Mouse (Mus musculus) embryo, embryonic 10 days (tissue): ENCODE data around the gene Tead1.

ENCODE experiments used
- DNase-seq: peaks from one replicate; pipeline ENCODE4 v3.0.0-alpha.2; 2015; ENCODE audit warnings: low spot score

The Tead1 gene

GRCm38 (mm10) chr7:112859887-112860286 lies 180.8 kb downstream of the Tead1 start:
- no peak for DNase-seq

GRCm38 (mm10) chr7:112862086-112862485 lies 183.0 kb downstream of the Tead1 start:
- no peak for DNase-seq

DNA sequence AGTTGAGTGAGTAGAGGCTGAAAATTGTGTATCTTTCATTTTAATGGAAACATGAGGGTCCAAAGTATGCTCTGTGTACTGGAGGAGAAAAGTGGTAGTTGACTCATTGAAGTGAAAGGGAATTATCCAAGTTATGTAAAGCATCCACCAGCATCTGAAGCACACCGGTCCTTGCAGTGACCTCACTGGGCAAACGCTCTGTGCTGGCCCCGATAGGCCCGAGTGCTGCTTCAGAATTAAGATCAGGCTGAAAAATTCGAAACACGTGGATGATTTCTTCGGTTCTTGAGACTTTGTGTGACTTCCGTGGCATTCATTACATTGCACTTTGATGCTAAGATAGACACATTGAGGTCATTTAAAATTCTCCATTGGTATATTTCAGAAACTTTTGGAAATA lies 185.1 kb downstream of the Tead1 start:
- DNase-seq: no peak

DNA sequence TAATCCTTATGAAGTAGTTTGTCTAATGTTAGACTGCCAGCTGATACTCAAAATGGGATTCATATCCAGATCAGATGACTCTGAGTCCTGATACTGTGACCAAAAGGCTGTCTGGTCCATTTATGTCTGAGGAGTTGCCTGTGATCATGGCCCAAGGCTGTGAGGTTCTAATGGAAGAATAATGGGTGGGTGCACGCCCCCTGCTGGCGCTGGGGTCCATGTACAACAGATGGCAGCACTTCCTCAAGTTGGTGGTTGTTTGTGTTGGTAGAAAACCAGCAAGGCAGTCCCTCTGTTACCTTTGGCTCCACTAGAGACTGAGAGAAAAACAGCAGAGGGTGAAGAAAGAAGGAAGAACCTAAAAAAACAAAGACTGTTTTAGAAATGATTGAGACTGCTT lies 186.6 kb downstream of the Tead1 start:
- peak; percentile 74 for DNase-seq

DNA sequence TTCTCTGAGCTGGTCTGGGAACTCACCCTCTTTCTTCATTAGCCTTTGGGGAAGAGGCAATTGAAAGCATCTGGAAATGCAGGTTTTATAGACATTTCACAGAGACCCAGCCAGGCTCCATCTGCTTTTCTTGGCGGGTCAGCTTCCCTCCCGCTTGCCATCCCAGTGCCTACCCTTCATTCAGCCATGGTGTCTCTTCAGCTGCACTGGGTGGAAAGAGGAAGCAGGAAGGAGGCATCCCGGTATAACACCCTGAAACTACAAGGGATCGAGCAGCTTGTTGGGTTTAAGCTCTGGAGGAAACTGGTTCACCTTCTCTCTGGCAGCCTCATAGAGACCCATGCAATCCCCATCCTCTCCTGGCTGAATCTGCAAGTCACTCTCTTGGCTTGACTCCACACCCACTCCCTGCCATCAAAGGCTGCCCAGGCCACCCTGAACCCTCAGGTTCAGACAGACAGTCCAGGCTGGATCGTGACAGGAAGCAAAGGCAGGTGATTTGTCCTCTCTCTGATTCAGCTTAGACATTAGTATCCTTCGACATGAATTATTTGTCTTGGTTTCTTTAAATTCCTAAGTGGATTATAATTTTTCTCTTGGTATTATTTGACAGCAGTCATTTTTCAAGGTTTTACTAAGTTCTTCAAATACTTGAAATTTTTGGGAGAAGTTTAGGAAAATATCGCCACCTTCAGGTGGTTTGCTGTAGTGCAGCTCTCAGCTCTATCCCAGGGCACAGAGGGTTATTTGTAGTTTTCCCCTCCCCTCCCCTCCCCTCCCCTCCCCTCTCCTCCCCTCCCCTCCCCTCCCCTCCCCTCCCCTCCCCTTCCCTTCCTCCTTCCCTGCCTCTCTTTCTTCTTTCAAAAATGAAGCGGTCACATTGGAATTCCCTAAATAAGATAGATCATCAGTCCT lies 189.7 kb downstream of the Tead1 start:
- peak; percentile 73 for DNase-seq

DNA sequence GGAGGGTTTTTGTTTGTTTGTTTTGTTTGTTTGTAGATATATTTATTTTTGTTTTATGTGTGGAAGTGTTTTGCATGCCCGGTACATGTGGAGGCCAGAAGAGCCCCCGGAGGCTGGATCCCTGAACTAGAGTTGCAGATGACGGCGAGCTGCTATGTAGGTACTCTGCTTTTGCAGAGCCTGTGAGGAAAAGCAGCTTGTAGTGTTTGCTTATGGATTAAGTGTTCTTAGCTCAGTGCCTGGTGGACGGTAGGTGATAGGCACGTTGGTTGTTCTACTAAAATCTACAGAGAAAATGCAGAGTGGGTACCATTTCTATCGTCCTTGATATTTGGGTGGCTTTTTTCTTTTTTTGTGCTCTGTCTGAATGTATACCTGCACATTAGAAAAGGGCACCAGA lies 192.6 kb downstream of the Tead1 start:
- DNase-seq: no peak

DNA sequence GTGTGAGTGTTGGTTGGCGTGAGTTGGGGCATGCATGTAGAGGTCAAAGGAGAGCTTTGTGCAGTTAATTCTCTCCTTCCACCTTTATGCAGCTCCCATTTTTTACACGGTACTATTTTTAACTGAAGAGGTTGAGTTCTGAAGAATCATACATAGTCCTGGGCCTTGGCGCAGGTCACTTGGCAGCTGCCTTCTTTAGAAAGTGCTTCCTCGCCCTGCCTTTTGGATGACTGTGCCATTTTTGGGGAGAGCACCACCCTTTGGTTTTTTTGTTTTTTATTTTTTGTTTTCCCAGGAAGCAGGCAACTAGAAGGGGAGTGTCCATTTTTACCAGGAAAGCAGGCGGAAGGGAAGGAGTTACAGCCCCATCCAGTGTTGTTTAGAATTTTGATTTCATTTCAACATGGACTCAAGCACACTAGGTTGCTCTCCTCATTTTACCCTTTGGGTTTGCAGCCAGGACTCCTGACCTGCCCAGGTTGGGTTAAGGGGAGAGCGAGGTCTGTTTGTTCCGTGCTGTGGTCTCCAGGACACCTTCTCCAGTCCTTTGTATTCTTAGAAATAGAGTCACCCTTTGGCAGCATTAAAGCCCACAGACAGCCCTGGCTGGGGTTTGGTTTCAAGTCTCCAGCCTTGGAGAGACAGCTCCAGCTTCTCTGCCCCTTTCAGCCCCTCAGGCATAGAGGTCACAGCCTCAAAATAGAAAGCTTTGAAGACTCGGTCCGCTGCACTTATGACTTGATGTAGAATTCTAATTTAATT lies 193.5 kb downstream of the Tead1 start:
- no peak for DNase-seq

GRCm38 (mm10) chr7:112876128-112876527 lies 197.0 kb downstream of the Tead1 start:
- no peak for DNase-seq

DNA sequence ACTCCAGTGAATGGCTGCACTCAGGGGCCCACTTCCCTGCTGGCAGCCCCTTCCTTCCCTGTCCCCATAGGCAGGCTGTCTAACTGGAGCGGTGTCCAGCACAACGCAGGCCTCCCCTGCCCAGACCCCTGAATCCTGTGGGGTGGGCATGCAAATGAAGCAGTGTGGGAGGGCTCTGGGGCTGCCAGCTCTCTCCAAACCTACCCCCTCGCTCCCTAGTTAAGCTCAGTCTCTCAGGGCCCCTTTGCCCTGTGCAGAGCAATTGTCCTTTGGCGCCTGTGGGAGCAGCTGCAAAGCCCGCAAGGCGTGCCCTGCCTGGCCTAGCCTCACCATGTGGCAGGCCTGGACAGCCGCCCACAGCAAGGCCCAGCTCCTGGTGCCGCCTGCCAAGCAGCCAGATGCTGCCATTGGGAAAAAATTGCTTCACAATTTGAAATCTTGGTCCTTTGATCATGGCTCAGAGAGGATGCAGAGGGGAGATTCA lies 204.7 kb downstream of the Tead1 start:
- DNase-seq: peak; percentile 64

- no peak for DNase-seq
Measured at GRCm38 (mm10) chr7:112885546-112885945, 206.4 kb downstream of the Tead1 start.

GRCm38 (mm10) chr7:112891883-112892282 lies 212.8 kb downstream of the Tead1 start:
- DNase-seq: no peak

GRCm38 (mm10) chr7:112892595-112892994 lies 213.5 kb downstream of the Tead1 start:
- DNase-seq: no peak

GRCm38 (mm10) chr7:112896363-112896762 lies 217.2 kb downstream of the Tead1 start:
- no peak for DNase-seq

- DNase-seq: no peak
Measured at GRCm38 (mm10) chr7:112901710-112902109, 222.6 kb downstream of the Tead1 start.

DNA sequence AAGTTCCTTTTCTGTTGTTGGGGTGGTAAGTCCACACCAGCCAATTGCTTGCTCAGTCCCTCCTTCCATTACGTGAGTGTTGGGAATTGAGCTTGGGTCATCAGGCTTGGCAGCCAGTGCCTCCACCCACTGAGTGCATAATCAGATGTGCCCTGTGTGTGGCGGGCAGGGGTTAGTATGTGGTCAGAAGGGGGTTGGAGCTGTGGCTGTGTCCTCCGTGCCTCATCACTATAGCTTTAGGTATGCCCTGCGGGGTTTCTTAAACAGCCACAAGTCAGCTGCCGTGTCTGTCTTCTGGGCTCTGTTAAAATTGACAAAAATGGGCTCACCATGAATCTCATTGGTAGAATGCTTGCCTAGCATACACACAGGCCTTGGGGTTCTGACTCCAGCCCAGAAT lies 227.7 kb downstream of the Tead1 start:
- no peak for DNase-seq

- DNase-seq: no peak
Measured at GRCm38 (mm10) chr7:112907468-112907867, 228.3 kb downstream of the Tead1 start.

DNA sequence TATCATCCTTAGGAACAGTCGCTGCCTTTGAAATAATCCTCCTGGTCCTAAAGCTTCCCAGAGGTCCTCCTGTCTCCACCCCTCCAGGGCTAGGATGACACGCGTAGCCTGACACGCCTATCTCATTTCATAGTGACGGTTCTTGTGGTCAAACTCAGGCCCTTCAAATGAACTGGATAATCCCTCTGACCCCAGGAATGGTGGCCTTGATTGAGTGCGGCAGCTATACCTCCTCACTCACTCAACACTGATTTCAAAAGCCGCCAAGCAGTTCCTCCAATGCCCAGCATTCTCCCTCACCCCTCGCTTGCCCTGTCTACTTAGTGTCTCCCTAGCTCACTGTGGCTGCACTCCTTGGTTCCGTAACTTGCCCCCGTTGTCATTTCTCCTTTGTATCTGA lies 230.0 kb downstream of the Tead1 start:
- no peak for DNase-seq

DNA sequence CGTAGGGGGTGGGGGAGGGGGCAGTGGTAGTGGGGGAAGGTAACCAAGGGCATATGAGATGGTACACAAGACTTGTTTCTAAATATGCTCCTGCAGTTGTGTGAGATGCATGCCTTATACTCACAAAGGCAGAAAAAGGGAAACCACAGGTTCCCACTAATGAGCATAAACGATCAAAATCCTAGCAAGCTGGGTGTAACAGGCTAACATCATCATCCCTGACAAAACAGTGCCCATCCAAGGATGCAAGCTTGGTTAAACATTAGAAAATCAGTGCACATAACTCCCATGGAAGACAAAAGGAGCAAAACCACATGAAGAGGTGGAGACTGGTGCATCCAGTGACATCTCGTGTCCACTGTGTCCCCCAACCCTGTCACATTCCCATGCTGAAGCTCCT lies 233.9 kb downstream of the Tead1 start:
- no peak for DNase-seq

DNA sequence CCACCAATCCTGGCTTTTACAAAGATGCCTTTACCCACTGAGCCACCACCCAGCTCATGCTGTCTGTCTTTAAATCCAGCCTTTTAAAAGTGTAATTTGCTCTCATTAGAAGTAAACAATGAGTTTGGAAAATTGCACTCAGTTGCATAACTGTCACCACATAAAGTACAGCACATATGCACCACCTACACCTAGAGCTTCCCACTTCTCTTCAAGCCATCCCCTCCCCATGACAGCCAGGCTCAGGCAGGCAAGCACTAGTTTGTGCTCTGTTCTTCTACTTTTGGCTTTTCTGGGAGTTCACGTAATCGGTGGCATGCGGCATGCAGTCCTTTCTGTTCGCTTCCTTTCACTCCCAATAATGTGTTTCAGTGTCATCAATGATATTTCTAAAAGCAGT lies 236.5 kb downstream of the Tead1 start:
- DNase-seq: no peak

- DNase-seq: no peak
Measured at GRCm38 (mm10) chr7:112917613-112918278, 238.6 kb downstream of the Tead1 start.

DNA sequence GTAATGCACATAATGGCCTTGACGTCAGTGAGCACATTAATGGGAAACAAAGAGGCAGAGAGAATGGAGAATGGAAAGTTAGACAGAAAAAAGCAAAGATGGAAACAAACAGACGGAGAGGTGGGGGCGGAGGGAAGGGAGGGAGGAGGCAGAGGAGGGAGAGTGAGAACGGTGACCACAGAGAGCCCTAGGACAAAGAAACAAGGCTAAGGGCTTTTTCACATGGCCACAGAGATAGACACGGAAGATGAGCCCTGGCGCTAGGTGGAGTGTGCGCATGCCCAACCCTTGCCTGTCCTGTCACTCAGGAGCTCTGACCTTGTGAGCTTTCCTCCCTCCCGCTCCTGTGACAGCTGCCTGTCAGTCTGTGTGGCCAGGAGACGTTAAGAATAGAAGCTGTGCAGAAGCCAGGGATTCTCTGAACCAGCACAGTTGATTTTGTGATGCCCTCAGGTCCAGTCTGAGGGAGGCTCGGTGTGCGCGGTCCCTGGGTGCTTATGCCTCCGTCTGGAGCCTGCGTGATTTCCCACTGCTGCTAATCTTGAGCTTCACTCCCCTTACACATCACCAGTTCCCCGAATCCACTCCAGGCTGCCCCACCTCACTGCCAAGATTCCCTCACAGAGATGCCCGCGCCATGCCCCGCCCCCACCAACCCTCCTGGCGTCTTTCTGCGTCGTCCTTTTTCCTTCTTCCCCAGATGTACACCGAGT lies 239.3 kb downstream of the Tead1 start:
- peak; percentile 32 for DNase-seq

DNA sequence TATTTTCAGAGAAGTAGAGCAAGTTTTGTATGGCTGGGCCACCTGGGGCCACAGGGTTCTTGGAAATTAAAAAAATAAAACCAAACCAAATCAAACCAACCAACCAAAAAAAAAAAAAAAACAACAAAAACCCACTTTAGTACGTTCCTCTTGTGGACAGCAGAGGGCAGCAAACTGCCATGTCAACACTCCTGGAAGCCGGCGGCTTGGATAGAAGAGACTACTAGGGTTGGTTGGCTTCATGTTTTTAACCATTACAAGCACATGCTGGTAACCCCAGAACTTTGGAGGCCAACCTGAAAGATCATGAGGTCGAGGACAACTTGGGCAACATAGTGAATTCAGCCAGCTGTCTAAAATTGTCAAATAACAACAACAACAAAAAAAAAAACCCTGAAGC lies 240.7 kb downstream of the Tead1 start:
- peak; percentile 84 for DNase-seq
